Mouse (Mus musculus): ENCODE measurements around the gene Golga1. TPM values are rescaled to one million over a fixed set of nuclear protein-coding genes. Genes with fewer than 3 reads are reported as not detected.

Golga1 gene
- polyA plus RNA-seq, 1 experiment from 2014 or later: 20.8 TPM

GRCm38 (mm10) chr2:38975941-38976805 is 89.2 kb downstream of the Golga1 start:
- H3K9ac ChIP-seq (ENCODE audit: low read depth, low read length): no peak overlapping the region
- DNase-seq (ENCODE audit: low spot score) (no peak), ATAC-seq (replicated peaks; ENCODE audit: low FRiP score) (no peak; the same call in 1 of the 2 replicates)
- no peak overlapping the region for H3K27ac ChIP-seq (ENCODE audit: low read depth, low read length)
- H3K4me3 ChIP-seq (ENCODE audit: low read depth, low read length): no peak overlapping the region
- no peaks in the 10 kb centered on the region for H3K36me3 ChIP-seq (ENCODE audit: control insufficient read depth, insufficient read depth, low read length)
- H3K4me2 ChIP-seq: no peak overlapping the region
- H3K27me3 ChIP-seq (replicated peaks; ENCODE audit: control insufficient read depth, insufficient read depth, low read length): peaks cover 6% of the 10 kb centered on the region
- WGBS: 71% methylated on average over 20 of the region's 21 CpGs
- peaks cover 3% of the 10 kb centered on the region; the same call in 1 of the 2 replicates for H3K4me1 ChIP-seq (replicated peaks; ENCODE audit: control insufficient read depth, insufficient read depth, low read length)
- no peaks in the 10 kb centered on the region for H3K9me3 ChIP-seq (ENCODE audit: control insufficient read depth, low read length)

- Histone ChIP-seq H3K9ac (ENCODE audit: low read depth, low read length) (no peak overlapping the region), H3K4me3 (ENCODE audit: low read depth, low read length) (no peak overlapping the region), H3K4me1 (replicated peaks; ENCODE audit: control insufficient read depth, insufficient read depth, low read length) (peaks cover 7% of the 10 kb centered on the region), H3K9me3 (ENCODE audit: control insufficient read depth, low read length) (no peaks in the 10 kb centered on the region), H3K4me2 (no peak overlapping the region), H3K27ac (ENCODE audit: low read depth, low read length) (no peak overlapping the region), H3K27me3 (replicated peaks; ENCODE audit: control insufficient read depth, insufficient read depth, low read length) (peaks cover 6% of the 10 kb centered on the region), H3K36me3 (ENCODE audit: control insufficient read depth, insufficient read depth, low read length) (no peaks in the 10 kb centered on the region)
- no peak for DNase-seq (ENCODE audit: low spot score)
- ATAC-seq (replicated peaks; ENCODE audit: low FRiP score): no peak
- 70% methylated on average over 3 of the region's 3 CpGs for WGBS
Measured at GRCm38 (mm10) chr2:38975181-38975580, 90.2 kb downstream of the Golga1 start.

DNA sequence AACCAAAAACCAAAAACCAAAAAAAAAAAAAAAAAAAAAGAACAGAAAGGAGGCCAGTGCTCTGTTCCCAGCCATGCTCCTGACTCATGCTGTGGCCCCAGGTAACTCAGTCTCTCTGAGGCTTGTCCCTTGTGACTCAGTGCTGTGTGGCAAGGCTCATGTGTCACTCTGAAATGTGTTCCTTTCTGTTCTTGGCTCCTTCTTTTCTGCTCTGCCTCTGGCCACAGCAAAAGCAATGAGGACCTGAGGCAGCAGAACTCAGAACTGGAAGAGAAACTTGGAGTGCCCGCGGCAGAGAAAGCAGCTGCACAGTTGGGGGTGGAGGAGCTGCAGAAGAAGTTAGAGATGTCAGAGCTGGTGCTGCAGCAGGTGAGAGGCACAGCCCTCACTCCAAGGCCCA is 91.2 kb downstream of the Golga1 start:
- DNase-seq (ENCODE audit: low spot score) (no peak), ATAC-seq (replicated peaks; ENCODE audit: low FRiP score) (no peak)
- no peak overlapping the region for H3K4me3 ChIP-seq (ENCODE audit: low read depth, low read length)
- no peak overlapping the region for H3K4me2 ChIP-seq
- no peak overlapping the region for H3K27ac ChIP-seq (ENCODE audit: low read depth, low read length)
- peaks cover 6% of the 10 kb centered on the region for H3K27me3 ChIP-seq (replicated peaks; ENCODE audit: control insufficient read depth, insufficient read depth, low read length)
- H3K9me3 ChIP-seq (ENCODE audit: control insufficient read depth, low read length): no peaks in the 10 kb centered on the region
- peaks cover 12% of the 10 kb centered on the region for H3K4me1 ChIP-seq (replicated peaks; ENCODE audit: control insufficient read depth, insufficient read depth, low read length)
- H3K36me3 ChIP-seq (ENCODE audit: control insufficient read depth, insufficient read depth, low read length): no peaks in the 10 kb centered on the region
- WGBS: 39% methylated on average over 2 of the region's 2 CpGs
- H3K9ac ChIP-seq (ENCODE audit: low read depth, low read length): no peak overlapping the region

DNA sequence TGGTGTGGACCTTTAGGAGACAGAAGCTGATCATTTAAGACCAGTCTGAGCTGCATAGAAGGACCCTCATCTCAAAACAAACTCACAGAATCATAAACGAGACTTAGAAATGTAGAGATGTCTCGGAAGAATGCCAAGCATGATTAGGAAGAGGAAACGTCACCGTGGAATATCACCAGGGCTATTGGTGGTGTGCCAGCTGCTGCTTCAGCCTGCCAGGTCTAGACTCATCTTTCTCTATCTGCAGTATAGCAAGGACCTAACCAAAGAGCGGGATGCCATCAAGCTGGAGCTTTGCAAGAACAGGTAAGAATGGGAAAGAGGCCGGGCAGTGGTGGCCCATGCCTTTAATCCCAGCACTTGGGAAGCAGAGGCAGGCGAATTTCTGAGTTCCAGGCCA is 91.6 kb downstream of the Golga1 start:
- H3K9me3 ChIP-seq (ENCODE audit: control insufficient read depth, low read length): no peaks in the 10 kb centered on the region
- H3K27ac ChIP-seq (ENCODE audit: low read depth, low read length): no peak overlapping the region
- H3K27me3 ChIP-seq (replicated peaks; ENCODE audit: control insufficient read depth, insufficient read depth, low read length): peaks cover 6% of the 10 kb centered on the region
- no peak overlapping the region for H3K9ac ChIP-seq (ENCODE audit: low read depth, low read length)
- H3K4me2 ChIP-seq: no peak overlapping the region
- no peak for DNase-seq (ENCODE audit: low spot score)
- WGBS: 83% methylated on average over 7 of the region's 7 CpGs
- H3K36me3 ChIP-seq (ENCODE audit: control insufficient read depth, insufficient read depth, low read length): no peaks in the 10 kb centered on the region
- no peak for ATAC-seq (replicated peaks; ENCODE audit: low FRiP score)
- H3K4me1 ChIP-seq (replicated peaks; ENCODE audit: control insufficient read depth, insufficient read depth, low read length): peaks cover 13% of the 10 kb centered on the region
- no peak overlapping the region for H3K4me3 ChIP-seq (ENCODE audit: low read depth, low read length)

DNA sequence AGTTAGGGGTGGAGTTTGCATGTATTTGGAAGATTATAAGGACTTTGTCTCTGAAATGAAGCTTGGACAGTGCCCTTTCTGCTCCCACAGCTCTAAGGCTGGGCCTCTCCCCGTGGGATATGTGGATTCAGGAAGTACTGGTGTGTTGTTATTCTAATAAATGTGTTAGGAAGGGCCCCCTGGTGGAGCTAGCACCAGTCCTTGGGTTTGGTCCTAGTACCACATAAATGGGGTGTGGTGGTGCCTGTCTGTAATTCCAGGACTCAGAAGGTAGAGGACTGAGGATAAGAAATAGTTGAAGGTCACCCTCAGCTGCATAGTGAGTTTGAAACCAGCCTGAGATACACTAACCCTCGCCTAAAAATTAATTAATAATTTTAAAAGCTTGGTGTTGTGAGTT is 92.1 kb downstream of the Golga1 start:
- Histone ChIP-seq H3K9me3 (ENCODE audit: control insufficient read depth, low read length) (no peaks in the 10 kb centered on the region), H3K9ac (ENCODE audit: low read depth, low read length) (no peak overlapping the region), H3K27ac (ENCODE audit: low read depth, low read length) (no peak overlapping the region), H3K4me2 (no peak overlapping the region), H3K4me1 (replicated peaks; ENCODE audit: control insufficient read depth, insufficient read depth, low read length) (peaks cover 13% of the 10 kb centered on the region), H3K27me3 (replicated peaks; ENCODE audit: control insufficient read depth, insufficient read depth, low read length) (peaks cover 6% of the 10 kb centered on the region), H3K4me3 (ENCODE audit: low read depth, low read length) (no peak overlapping the region), H3K36me3 (ENCODE audit: control insufficient read depth, insufficient read depth, low read length) (no peaks in the 10 kb centered on the region)
- no peak for ATAC-seq (replicated peaks; ENCODE audit: low FRiP score)
- 31% methylated on average over 2 of the region's 2 CpGs for WGBS
- DNase-seq (ENCODE audit: low spot score): no peak

- Histone ChIP-seq H3K27ac (ENCODE audit: low read depth, low read length) (peak overlapping the region; percentile 76), H3K36me3 (ENCODE audit: control insufficient read depth, insufficient read depth, low read length) (no peaks in the 10 kb centered on the region), H3K4me2 (peak overlapping the region; percentile 22; the same call in 1 of the 2 replicates), H3K4me1 (replicated peaks; ENCODE audit: control insufficient read depth, insufficient read depth, low read length) (peaks cover 13% of the 10 kb centered on the region), H3K4me3 (ENCODE audit: low read depth, low read length) (no peak overlapping the region), H3K9me3 (ENCODE audit: control insufficient read depth, low read length) (no peaks in the 10 kb centered on the region), H3K9ac (ENCODE audit: low read depth, low read length) (no peak overlapping the region; the same call in 1 of the 2 replicates), H3K27me3 (replicated peaks; ENCODE audit: control insufficient read depth, insufficient read depth, low read length) (no peaks in the 10 kb centered on the region)
- 58% methylated on average over 5 of the region's 5 CpGs for WGBS
- ATAC-seq (replicated peaks; ENCODE audit: low FRiP score) (peak; percentile 93), DNase-seq (ENCODE audit: low spot score) (no peak)
Measured at GRCm38 (mm10) chr2:38970057-38970456, 95.3 kb downstream of the Golga1 start.

DNA sequence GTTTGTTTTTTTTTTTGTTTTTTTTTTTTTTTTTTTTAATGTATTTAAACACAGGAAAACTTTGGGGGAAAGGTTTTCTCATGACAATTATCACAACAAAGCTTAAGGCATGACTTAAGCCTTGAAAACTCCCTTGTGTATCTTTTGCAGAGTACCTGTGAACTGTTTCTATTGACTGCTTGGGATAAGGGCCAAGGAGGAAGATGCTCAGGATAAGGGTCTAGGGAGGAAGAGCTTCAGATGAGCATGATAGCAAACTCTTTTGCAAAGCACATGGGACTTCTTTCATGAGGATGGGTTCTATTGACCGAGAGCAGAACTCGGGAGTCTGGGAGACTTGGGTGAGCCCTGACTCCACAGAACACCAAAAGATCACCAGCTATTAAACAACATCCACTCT is 95.7 kb downstream of the Golga1 start:
- Histone ChIP-seq H3K9ac (ENCODE audit: low read depth, low read length) (no peak overlapping the region), H3K36me3 (ENCODE audit: control insufficient read depth, insufficient read depth, low read length) (no peaks in the 10 kb centered on the region), H3K9me3 (ENCODE audit: control insufficient read depth, low read length) (no peaks in the 10 kb centered on the region), H3K4me1 (replicated peaks; ENCODE audit: control insufficient read depth, insufficient read depth, low read length) (peaks cover 13% of the 10 kb centered on the region), H3K4me2 (peak overlapping the region; percentile 22), H3K27me3 (replicated peaks; ENCODE audit: control insufficient read depth, insufficient read depth, low read length) (no peaks in the 10 kb centered on the region), H3K4me3 (ENCODE audit: low read depth, low read length) (no peak overlapping the region), H3K27ac (ENCODE audit: low read depth, low read length) (peak overlapping the region; percentile 76)
- 62% methylated on average over 2 of the region's 2 CpGs for WGBS
- ATAC-seq (replicated peaks; ENCODE audit: low FRiP score): no peak; the same call in 1 of the 2 replicates
- DNase-seq (ENCODE audit: low spot score): no peak

All from liver, embryonic 11.5 days (tissue).